In the genomic region with DNA sequence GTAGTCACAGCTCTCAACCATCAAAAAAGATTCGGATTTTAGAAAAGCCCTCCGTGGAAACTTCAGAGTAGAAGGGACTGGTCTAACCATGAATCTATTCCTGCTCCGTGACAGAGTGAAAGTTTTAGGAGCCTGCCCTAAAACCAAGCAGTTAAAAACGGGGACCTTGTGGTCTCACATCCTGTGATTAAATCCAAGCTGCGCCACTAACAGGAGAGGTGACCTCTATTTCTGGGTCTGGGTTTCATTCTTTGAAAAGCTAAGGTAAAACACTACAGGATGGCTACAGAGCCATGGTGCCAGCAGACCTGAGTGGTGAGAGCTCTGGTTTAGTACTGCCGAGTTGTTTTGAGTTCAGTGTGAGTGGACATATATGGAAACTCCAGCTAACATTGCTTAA, we compare ENCODE assay signal across 28 mouse cellular contexts. TPM values are rescaled to one million over a fixed set of nuclear protein-coding genes. Genes with fewer than 3 reads are reported as not detected.
A peak's percentile ranks its signal among the peaks of the same experiment; 100 is the strongest.
DNase-seq lines count a peak whose midpoint lies in the region; ATAC-seq lines count a peak whose summit lies in the region.
"Had no signal": no experiment of that assay in that cellular context is flagged by ENCODE, and none has a peak within 500 bp of the region (broad histone marks: within the 10 kb centered on the region; RNA-seq: fewer than 3 reads in every experiment).

No protein-coding gene starts in this region.

- no peak overlapping the region for H3K4me3 ChIP-seq in midbrain, embryonic 11.5 days (ENCODE audit: low read depth, low read length)
- H3K4me3 ChIP-seq: embryonic facial prominence, embryonic 12.5 days; embryonic facial prominence, embryonic 15.5 days; forebrain, embryonic 15.5 days; heart, embryonic 12.5 days; heart, embryonic 15.5 days had no signal

- peak; percentile 40 for ATAC-seq in activated CD4-positive, CD25-positive, alpha-beta regulatory T cell, adult 4 months
- ATAC-seq in inflammation-experienced regulatory T-cells, adult 6 months, result peak; percentile 61
- ATAC-seq in midbrain, embryonic 11.5 days (ENCODE audit: low FRiP score), result no peak
- ATAC-seq: forebrain, embryonic 15.5 days; hindbrain, postnatal 0 days; intestine, embryonic 16.5 days; Patski had no signal

- WGBS in midbrain, embryonic 11.5 days, result 86% methylated on average over 6 of the region's 6 CpGs

- no peak overlapping the region for H3K4me2 ChIP-seq in midbrain, embryonic 11.5 days
- H3K4me2 ChIP-seq: embryonic facial prominence, embryonic 12.5 days; embryonic facial prominence, embryonic 15.5 days; forebrain, embryonic 15.5 days; heart, embryonic 12.5 days; heart, embryonic 15.5 days; hindbrain, embryonic 14.5 days had no signal

- peak; percentile 23 for DNase-seq in thymus, postnatal 0 days (ENCODE audit: low spot score)
- no peak for DNase-seq in thymus, postnatal 36 days
- no peak for DNase-seq in midbrain, embryonic 11.5 days (ENCODE audit: low spot score, missing footprints)
- no peak for DNase-seq in layer of hippocampus, adult 9-11 months
- DNase-seq: adrenal gland, adult 2 months; adrenal gland, postnatal 14 days; B cell, adult 2 months; cerebellum, adult 11 months; cerebellum, adult 2 months; cerebellum, adult 9-11 months; cerebellum, postnatal 25 days; gastrocnemius, postnatal 36 days; heart, adult 18-20 months; heart, postnatal 10 days; heart, postnatal 4 days; kidney, adult 18-20 months had no signal

- no peak overlapping the region for H3K27ac ChIP-seq in midbrain, embryonic 11.5 days (ENCODE audit: low read depth, low read length)
- H3K27ac ChIP-seq: embryonic facial prominence, embryonic 12.5 days; embryonic facial prominence, embryonic 15.5 days; forebrain, embryonic 15.5 days; heart, embryonic 15.5 days; hindbrain, embryonic 14.5 days; hindbrain, postnatal 0 days had no signal

- no peaks in the 10 kb centered on the region for H3K9me3 ChIP-seq in midbrain, embryonic 11.5 days (ENCODE audit: control insufficient read depth, low read length)
- H3K9me3 ChIP-seq: embryonic facial prominence, embryonic 12.5 days; embryonic facial prominence, embryonic 15.5 days; forebrain, embryonic 15.5 days; heart, embryonic 12.5 days; heart, embryonic 15.5 days had no signal

- no peaks in the 10 kb centered on the region for H3K36me3 ChIP-seq in midbrain, embryonic 11.5 days (ENCODE audit: control insufficient read depth, insufficient read depth, low read length)
- H3K36me3 ChIP-seq: embryonic facial prominence, embryonic 12.5 days; embryonic facial prominence, embryonic 15.5 days; forebrain, embryonic 15.5 days; G1E; heart, embryonic 12.5 days; heart, embryonic 15.5 days had no signal

- H3K9ac ChIP-seq in midbrain, embryonic 11.5 days (ENCODE audit: low read length), result no peak overlapping the region
- H3K9ac ChIP-seq: embryonic facial prominence, embryonic 12.5 days; embryonic facial prominence, embryonic 15.5 days; forebrain, embryonic 15.5 days; heart, embryonic 12.5 days; heart, embryonic 15.5 days; hindbrain, embryonic 14.5 days had no signal

- H3K4me1 ChIP-seq in midbrain, embryonic 11.5 days (ENCODE audit: control insufficient read depth, insufficient read depth, low read length), result no peaks in the 10 kb centered on the region
- H3K4me1 ChIP-seq: embryonic facial prominence, embryonic 12.5 days; embryonic facial prominence, embryonic 15.5 days; forebrain, embryonic 15.5 days; heart, embryonic 12.5 days; heart, embryonic 15.5 days had no signal

- H3K27me3 ChIP-seq in midbrain, embryonic 11.5 days (ENCODE audit: control insufficient read depth, insufficient read depth, low read length), result no peaks in the 10 kb centered on the region
- H3K27me3 ChIP-seq: embryonic facial prominence, embryonic 12.5 days; embryonic facial prominence, embryonic 15.5 days; forebrain, embryonic 15.5 days; heart, embryonic 12.5 days; heart, embryonic 15.5 days; Patski had no signal

RNA-seq across cellular contexts. Expression of a gene that starts 12.4 kb away (rescaled TPM):
- polyA plus RNA-seq in thymus, postnatal 0 days (2015; fragmentation: Nextera tagmentation; extraction: Ambion mirVana), result 7.0 and 8.0 TPM in 2 replicates
- 10 to 100 TPM; 10.7 to 12.4 TPM for polyA plus RNA-seq in activated CD4-positive, CD25-positive, alpha-beta regulatory T cell, adult 4 months (2017; shearing (Covaris generic))
- 10 to 100 TPM in 2 of 3 experiments, 1 to 10 TPM in 1; 8.9 to 19.7 (median 14.2) TPM for polyA plus RNA-seq in inflammation-experienced regulatory T-cells, adult 6 months (2017; shearing (Covaris generic))
- polyA plus RNA-seq in midbrain, embryonic 11.5 days (2014; fragmentation: Nextera tagmentation; extraction: Ambion mirVana), result 0.07 and 0.10 TPM in 2 replicates
- polyA plus RNA-seq: adrenal gland, adult 2 months; cerebellum, adult 2 months; forebrain, embryonic 15.5 days; G1E; hindbrain, postnatal 0 days; Patski had no signal
